9 mouse cellular contexts compared by ENCODE assay signal in genomic region chr8:104789886-104790680, GRCm38 (mm10). TPM values are rescaled to one million over a fixed set of nuclear protein-coding genes. Genes with fewer than 3 reads are reported as not detected.
DNase-seq lines count a peak whose midpoint lies in the region; ATAC-seq and TF ChIP-seq lines count a peak whose summit lies in the region.
"Had no signal": no experiment of that assay in that cellular context is flagged by ENCODE, and none has a peak within 500 bp of the region (broad histone marks: within the 10 kb centered on the region; RNA-seq: fewer than 3 reads in every experiment).

No protein-coding gene starts in this region.

- WGBS in forebrain, postnatal 0 days = 70% methylated on average over 3 of the region's 3 CpGs
- 76% methylated on average over 3 of the region's 3 CpGs for WGBS in forebrain, embryonic 15.5 days
- WGBS in midbrain, postnatal 0 days = 71% methylated on average over 3 of the region's 3 CpGs
- whole genome bisulfite sequencing in midbrain, embryonic 13.5 days = 63% methylated on average over 3 of the region's 3 CpGs
- WGBS in lung, postnatal 0 days = 54% methylated on average over 3 of the region's 3 CpGs

- H3K9ac ChIP-seq in forebrain, postnatal 0 days = no peak overlapping the region
- H3K9ac ChIP-seq in forebrain, embryonic 15.5 days (replicated peaks) = no peak overlapping the region
- no peak overlapping the region for H3K9ac ChIP-seq in midbrain, postnatal 0 days (replicated peaks; ENCODE audit: low read length, poor library complexity, severe bottlenecking)
- no peak overlapping the region for H3K9ac ChIP-seq in midbrain, embryonic 13.5 days (replicated peaks)
- no peak overlapping the region for H3K9ac ChIP-seq in lung, postnatal 0 days (replicated peaks; ENCODE audit: low read depth)

- no peak for DNase-seq in forebrain, postnatal 0 days
- DNase-seq in midbrain, postnatal 0 days (ENCODE audit: low spot score) = peak; percentile 36
- DNase-seq in lung, postnatal 0 days (ENCODE audit: low spot score) = no peak
- no peak for DNase-seq in right cerebral cortex, postnatal 10 days (ENCODE audit: low spot score in 2 of 2)
- no peak for DNase-seq in testis, postnatal 14 days (ENCODE audit: low spot score)

- H3K36me3 ChIP-seq in forebrain, postnatal 0 days (ENCODE audit: insufficient read depth) = no peaks in the 10 kb centered on the region
- H3K36me3 ChIP-seq in forebrain, embryonic 15.5 days = no peaks in the 10 kb centered on the region
- no peaks in the 10 kb centered on the region for H3K36me3 ChIP-seq in midbrain, postnatal 0 days (ENCODE audit: insufficient read depth, low read length)
- no peaks in the 10 kb centered on the region for H3K36me3 ChIP-seq in midbrain, embryonic 13.5 days
- no peaks in the 10 kb centered on the region for H3K36me3 ChIP-seq in lung, postnatal 0 days (ENCODE audit: insufficient read depth, low read length)

- no peaks in the 10 kb centered on the region for H3K27me3 ChIP-seq in forebrain, postnatal 0 days (ENCODE audit: insufficient read depth, low read length)
- H3K27me3 ChIP-seq in forebrain, embryonic 15.5 days = no peaks in the 10 kb centered on the region
- H3K27me3 ChIP-seq in midbrain, postnatal 0 days (ENCODE audit: insufficient read depth, low read length) = no peaks in the 10 kb centered on the region
- no peaks in the 10 kb centered on the region for H3K27me3 ChIP-seq in midbrain, embryonic 13.5 days
- no peaks in the 10 kb centered on the region for H3K27me3 ChIP-seq in lung, postnatal 0 days (replicated peaks; ENCODE audit: insufficient read depth, low read length)

- peak; percentile 48 for TF ChIP-seq CTCF in forebrain, postnatal 0 days (IDR thresholded peaks at IDR 0.05; ENCODE audit: low read depth)
- peak; percentile 55 for TF ChIP-seq CTCF in midbrain, postnatal 0 days (IDR thresholded peaks at IDR 0.05)
- peak; percentile 53 for TF ChIP-seq CTCF in lung, postnatal 0 days (IDR thresholded peaks at IDR 0.05)

- no peaks in the 10 kb centered on the region for H3K9me3 ChIP-seq in forebrain, postnatal 0 days (ENCODE audit: low read length)
- H3K9me3 ChIP-seq in forebrain, embryonic 15.5 days = no peaks in the 10 kb centered on the region
- no peaks in the 10 kb centered on the region for H3K9me3 ChIP-seq in midbrain, postnatal 0 days (ENCODE audit: low read length)
- 0 out of 2 replicates have a peak, but pooled peaks cover 5% of the 10 kb centered on the region for H3K9me3 ChIP-seq in midbrain, embryonic 13.5 days
- no peaks in the 10 kb centered on the region for H3K9me3 ChIP-seq in lung, postnatal 0 days (ENCODE audit: low read length)

- TF ChIP-seq EP300 in lung, postnatal 0 days (IDR thresholded peaks at IDR 0.05) = no peak

- no peak for ATAC-seq in forebrain, postnatal 0 days
- ATAC-seq in forebrain, embryonic 15.5 days (replicated peaks) = no peak
- ATAC-seq in midbrain, postnatal 0 days (ENCODE audit: low FRiP score) = no peak
- ATAC-seq in midbrain, embryonic 13.5 days = no peak
- ATAC-seq in common myeloid progenitor, adult 5-6 weeks (replicated peaks; ENCODE audit: low read depth, poor library complexity, severe bottlenecking) = peak; percentile 80
- no peak for ATAC-seq in lung, postnatal 0 days

- no peak overlapping the region for H3K4me2 ChIP-seq in forebrain, postnatal 0 days (ENCODE audit: low read depth)
- H3K4me2 ChIP-seq in forebrain, embryonic 15.5 days (replicated peaks) = no peak overlapping the region
- no peak overlapping the region for H3K4me2 ChIP-seq in midbrain, postnatal 0 days (ENCODE audit: low read depth, low read length, poor library complexity, severe bottlenecking)
- no peak overlapping the region for H3K4me2 ChIP-seq in midbrain, embryonic 13.5 days (replicated peaks)
- H3K4me2 ChIP-seq in lung, postnatal 0 days (replicated peaks; ENCODE audit: low read depth, low read length) = no peak overlapping the region

- H3K4me1 ChIP-seq in forebrain, postnatal 0 days (ENCODE audit: insufficient read depth) = no peaks in the 10 kb centered on the region
- no peaks in the 10 kb centered on the region for H3K4me1 ChIP-seq in forebrain, embryonic 15.5 days
- no peaks in the 10 kb centered on the region for H3K4me1 ChIP-seq in midbrain, postnatal 0 days (ENCODE audit: insufficient read depth, low read length)
- no peaks in the 10 kb centered on the region for H3K4me1 ChIP-seq in midbrain, embryonic 13.5 days (replicated peaks)
- no peaks in the 10 kb centered on the region for H3K4me1 ChIP-seq in lung, postnatal 0 days (ENCODE audit: insufficient read depth, low read depth, low read length)

- H3K4me3 ChIP-seq in forebrain, postnatal 0 days (ENCODE audit: low read depth, low read length) = no peak overlapping the region
- no peak overlapping the region for H3K4me3 ChIP-seq in forebrain, embryonic 15.5 days
- H3K4me3 ChIP-seq in midbrain, postnatal 0 days (ENCODE audit: low read depth, low read length) = no peak overlapping the region
- H3K4me3 ChIP-seq in midbrain, embryonic 13.5 days (replicated peaks) = no peak overlapping the region
- H3K4me3 ChIP-seq in lung, postnatal 0 days (ENCODE audit: low read depth, low read length) = no peak overlapping the region

- no peak overlapping the region for H3K27ac ChIP-seq in forebrain, postnatal 0 days (ENCODE audit: low read depth, low read length)
- H3K27ac ChIP-seq in forebrain, embryonic 15.5 days (replicated peaks) = no peak overlapping the region
- no peak overlapping the region for H3K27ac ChIP-seq in midbrain, postnatal 0 days (ENCODE audit: low read depth, low read length)
- no peak overlapping the region for H3K27ac ChIP-seq in midbrain, embryonic 13.5 days
- H3K27ac ChIP-seq in lung, postnatal 0 days (ENCODE audit: low read length) = no peak overlapping the region

RNA-seq across cellular contexts. Expression of gene Ces2b, which starts 41.3 kb away (rescaled TPM):
- total RNA-seq in forebrain, postnatal 0 days (2014; rRNA removed) = 0.23 TPM in 1 of 2 replicates, not detected in the other
- 0.14 TPM in 1 of 2 replicates, not detected in the other for polyA plus RNA-seq in forebrain, postnatal 0 days (2015; fragmentation: Nextera tagmentation; extraction: Ambion mirVana)
- 0.20 TPM in 2 replicates for polyA plus RNA-seq in forebrain, embryonic 15.5 days (2015; fragmentation: Nextera tagmentation; extraction: Ambion mirVana)
- total RNA-seq in midbrain, postnatal 0 days (2014; rRNA removed) = 0.49 TPM in 1 of 2 replicates, not detected in the other
- polyA plus RNA-seq in midbrain, postnatal 0 days (2015; fragmentation: Nextera tagmentation; extraction: Ambion mirVana) = 0.11 and 0.17 TPM in 2 replicates
- 0.13 and 0.23 TPM in 2 replicates for polyA plus RNA-seq in midbrain, embryonic 13.5 days (2015; fragmentation: Nextera tagmentation; extraction: Ambion mirVana)
- not detected in 2 replicates for total RNA-seq in common myeloid progenitor, adult 5-6 weeks (2017)
- polyA plus RNA-seq in lung, postnatal 0 days (2015; fragmentation: Nextera tagmentation; extraction: Ambion mirVana) = 1.4 and 1.7 TPM in 2 replicates

RNA-seq across cellular contexts. Expression of gene Ces2a, which starts 56.3 kb away (rescaled TPM):
- not detected in 2 replicates for total RNA-seq in forebrain, postnatal 0 days (2014; rRNA removed)
- polyA plus RNA-seq in forebrain, postnatal 0 days (2015; fragmentation: Nextera tagmentation; extraction: Ambion mirVana) = not detected in 2 replicates
- polyA plus RNA-seq in forebrain, embryonic 15.5 days (2015; fragmentation: Nextera tagmentation; extraction: Ambion mirVana) = not detected in 2 replicates
- total RNA-seq in midbrain, postnatal 0 days (2014; rRNA removed) = not detected in 2 replicates
- polyA plus RNA-seq in midbrain, postnatal 0 days (2015; fragmentation: Nextera tagmentation; extraction: Ambion mirVana) = not detected in 2 replicates
- polyA plus RNA-seq in midbrain, embryonic 13.5 days (2015; fragmentation: Nextera tagmentation; extraction: Ambion mirVana) = not detected in 2 replicates
- not detected in 2 replicates for total RNA-seq in common myeloid progenitor, adult 5-6 weeks (2017)
- polyA plus RNA-seq in lung, postnatal 0 days (2015; fragmentation: Nextera tagmentation; extraction: Ambion mirVana) = 0.06 TPM in 1 of 2 replicates, not detected in the other
- total RNA-seq: heart, postnatal 14 days had no signal

RNA-seq across cellular contexts. Expression of gene Ces2c, which starts 56.8 kb away (rescaled TPM):
- not detected in 2 replicates for total RNA-seq in forebrain, postnatal 0 days (2014; rRNA removed)
- 0.16 TPM in 1 of 2 replicates, not detected in the other for polyA plus RNA-seq in forebrain, postnatal 0 days (2015; fragmentation: Nextera tagmentation; extraction: Ambion mirVana)
- not detected in 2 replicates for polyA plus RNA-seq in forebrain, embryonic 15.5 days (2015; fragmentation: Nextera tagmentation; extraction: Ambion mirVana)
- not detected in 2 replicates for total RNA-seq in midbrain, postnatal 0 days (2014; rRNA removed)
- polyA plus RNA-seq in midbrain, postnatal 0 days (2015; fragmentation: Nextera tagmentation; extraction: Ambion mirVana) = not detected in 2 replicates
- not detected in 2 replicates for polyA plus RNA-seq in midbrain, embryonic 13.5 days (2015; fragmentation: Nextera tagmentation; extraction: Ambion mirVana)
- not detected in 2 replicates for total RNA-seq in common myeloid progenitor, adult 5-6 weeks (2017)
- polyA plus RNA-seq in lung, postnatal 0 days (2015; fragmentation: Nextera tagmentation; extraction: Ambion mirVana) = not detected in 2 replicates
- total RNA-seq: heart, postnatal 14 days had no signal
